Mouse (Mus musculus): ENCODE results near the gene Gpr153.

- TF ChIP-seq CTCF (IDR thresholded peaks at IDR 0.05; ENCODE audit: low read depth) (peak; percentile 59), EP300 (IDR thresholded peaks at IDR 0.05; ENCODE audit: low read depth) (no peak)
These were observed 9.0 kb upstream of the Gpr153 start for GRCm38 (mm10) chr4:152264867-152265568.
